ENCODE assay signal across 17 mouse cellular contexts in the genomic region with DNA sequence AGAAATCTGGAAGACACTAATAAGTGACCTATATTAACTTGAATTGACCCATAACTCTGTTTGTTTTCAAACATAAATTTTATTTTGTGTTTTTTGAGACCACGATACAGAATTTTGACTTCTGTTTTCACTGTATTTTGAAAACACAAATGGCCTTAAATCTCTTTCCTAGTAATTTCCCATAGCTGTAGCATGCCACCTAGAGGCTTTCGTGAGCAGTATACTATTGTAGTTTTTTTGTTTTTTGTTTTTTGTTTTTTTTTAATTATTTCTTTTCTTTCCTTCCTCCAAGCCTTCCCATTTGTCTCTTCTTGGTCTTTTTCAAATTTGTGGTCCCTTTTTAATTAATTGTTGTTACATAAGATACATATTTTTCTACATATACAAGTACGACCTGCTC. TPM values are rescaled to one million over a fixed set of nuclear protein-coding genes. Genes with fewer than 3 reads are reported as not detected.
"Had no signal": no experiment of that assay in that cellular context is flagged by ENCODE, and none has a peak within 500 bp of the region (broad histone marks: within the 10 kb centered on the region; RNA-seq: fewer than 3 reads in every experiment).

No protein-coding gene starts in this region.

- H3K27me3 ChIP-seq: limb, embryonic 13.5 days; midbrain, embryonic 12.5 days; neural tube, embryonic 15.5 days had no signal

- DNase-seq: kidney, adult 9 months; kidney, postnatal 14 days; layer of hippocampus, postnatal 36 days; left cerebral cortex, postnatal 4 days; lung, adult 18-20 months; thymus, adult 18-20 months; thymus, postnatal 14 days had no signal

- H3K4me3 ChIP-seq: limb, embryonic 13.5 days; midbrain, embryonic 12.5 days; myocyte; neural tube, embryonic 15.5 days had no signal

- H3K36me3 ChIP-seq: limb, embryonic 13.5 days; midbrain, embryonic 12.5 days; neural tube, embryonic 15.5 days had no signal

- H3K27ac ChIP-seq: limb, embryonic 13.5 days; liver, embryonic 14.5 days; midbrain, embryonic 12.5 days; neural tube, embryonic 15.5 days had no signal

- H3K4me2 ChIP-seq: limb, embryonic 13.5 days; midbrain, embryonic 12.5 days; neural tube, embryonic 15.5 days had no signal

- H3K9me3 ChIP-seq: limb, embryonic 13.5 days; midbrain, embryonic 12.5 days; neural tube, embryonic 15.5 days had no signal

- H3K9ac ChIP-seq: limb, embryonic 13.5 days; liver, embryonic 14.5 days; midbrain, embryonic 12.5 days; neural tube, embryonic 15.5 days had no signal

- H3K4me1 ChIP-seq: limb, embryonic 13.5 days; midbrain, embryonic 12.5 days; neural tube, embryonic 15.5 days had no signal

RNA-seq across cellular contexts. Expression of gene Tmprss11b, which starts 28.8 kb away (rescaled TPM):
- total RNA-seq: layer of hippocampus, postnatal 36 days; left cerebral cortex, postnatal 4 days; liver, adult 2 months; megakaryocyte-erythroid progenitor cell, adult 5-6 weeks had no signal
- polyA plus RNA-seq: large intestine, adult 2 months; limb, embryonic 13.5 days; liver, adult 2 months; liver, embryonic 14.5 days; lung, embryonic 16.5 days; midbrain, embryonic 12.5 days; neural tube, embryonic 11.5 days; neural tube, embryonic 15.5 days had no signal

RNA-seq across cellular contexts. Expression of gene Tmprss11e, which starts 40.7 kb away (rescaled TPM):
- total RNA-seq: layer of hippocampus, postnatal 36 days; left cerebral cortex, postnatal 4 days; liver, adult 2 months; megakaryocyte-erythroid progenitor cell, adult 5-6 weeks had no signal
- polyA plus RNA-seq: large intestine, adult 2 months; limb, embryonic 13.5 days; liver, adult 2 months; liver, embryonic 14.5 days; lung, embryonic 16.5 days; midbrain, embryonic 12.5 days; myocyte; neural tube, embryonic 11.5 days; neural tube, embryonic 15.5 days had no signal
